Mouse (Mus musculus) left cerebral cortex, adult 18-20 months (tissue): ENCODE measurements at regions not wholly inside any gene's neighbourhood (a gene's known extent, or its start where the extent isn't known, plus 50 kb on each side); places are given as distances from the start of the nearest gene placed in this dataset.
A peak's percentile ranks its signal among the peaks of the same experiment; 100 is the strongest.

Source experiments
- DNase-seq, 2 experiments: peaks; one replicate each; pipeline ENCODE4 v3.0.0; 2021 to 2022; ENCODE audit warnings: low spot score in 2 of 2, mixed read lengths in 1 of 2

GRCm38 (mm10) chr1:90288892-90289731 is 85.3 kb downstream of the Ackr3 start:
- no peak for DNase-seq

GRCm38 (mm10) chr1:90289732-90290215 is 86.0 kb downstream of the Ackr3 start:
- DNase-seq = no peak

DNA sequence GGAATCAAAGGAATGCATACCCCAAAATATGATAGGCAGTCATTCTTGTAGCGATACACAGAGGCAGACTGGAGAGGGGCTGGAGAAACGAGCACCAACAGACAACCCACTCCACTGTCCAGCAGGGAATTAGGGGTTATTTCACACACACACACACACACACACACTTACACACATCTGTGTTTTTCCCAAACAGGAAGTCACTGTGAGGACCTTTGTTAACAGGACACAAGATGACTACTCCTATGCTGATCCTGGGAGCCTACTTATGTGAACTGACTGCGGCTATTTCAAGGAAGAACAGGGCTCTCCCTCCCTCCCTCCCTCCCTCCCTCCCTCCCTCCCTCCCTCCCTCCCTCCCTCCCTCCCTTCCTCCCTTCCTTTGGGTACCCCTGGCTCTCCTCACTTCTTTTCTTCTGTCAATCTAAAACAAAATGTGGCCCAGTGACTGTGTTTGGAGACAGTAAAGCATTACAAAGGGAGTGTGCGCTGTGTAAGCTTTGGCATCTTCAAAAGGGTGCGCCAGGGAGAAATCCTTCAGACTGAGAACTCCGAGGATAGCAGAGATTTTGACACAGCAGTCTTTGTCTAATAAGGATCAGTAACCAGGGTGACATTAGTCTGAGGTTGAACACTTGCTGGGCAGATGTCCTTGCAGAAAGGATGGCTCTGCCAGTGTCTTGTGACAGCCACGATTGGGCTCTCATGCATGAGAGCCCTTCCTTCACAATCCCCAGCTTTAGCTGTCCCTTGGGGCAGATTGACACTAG is 86.8 kb downstream of the Ackr3 start:
- no peak for DNase-seq

- DNase-seq = no peak
Measured at GRCm38 (mm10) chr1:90291256-90291655, 87.5 kb downstream of the Ackr3 start.

DNA sequence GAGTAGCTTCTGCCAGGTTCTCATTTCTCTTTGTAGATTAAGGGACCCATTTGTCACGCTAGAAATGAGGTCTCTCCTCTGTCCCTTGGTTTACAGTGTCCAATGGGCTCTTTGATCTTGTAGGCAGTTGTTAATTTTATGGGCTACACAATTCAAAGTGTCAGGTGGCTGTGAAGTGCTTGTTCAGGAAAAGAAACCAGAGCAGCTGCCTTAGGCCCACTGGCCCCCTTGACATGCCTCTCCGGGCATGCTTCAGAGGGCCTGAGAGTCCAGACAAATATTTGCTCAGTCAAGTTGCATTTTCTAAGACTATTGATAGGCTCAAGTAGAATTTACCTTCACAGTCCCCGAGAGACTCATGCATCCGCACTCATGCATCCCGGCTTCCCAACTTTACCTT is 94.0 kb downstream of the Ackr3 start:
- no peak for DNase-seq

DNA sequence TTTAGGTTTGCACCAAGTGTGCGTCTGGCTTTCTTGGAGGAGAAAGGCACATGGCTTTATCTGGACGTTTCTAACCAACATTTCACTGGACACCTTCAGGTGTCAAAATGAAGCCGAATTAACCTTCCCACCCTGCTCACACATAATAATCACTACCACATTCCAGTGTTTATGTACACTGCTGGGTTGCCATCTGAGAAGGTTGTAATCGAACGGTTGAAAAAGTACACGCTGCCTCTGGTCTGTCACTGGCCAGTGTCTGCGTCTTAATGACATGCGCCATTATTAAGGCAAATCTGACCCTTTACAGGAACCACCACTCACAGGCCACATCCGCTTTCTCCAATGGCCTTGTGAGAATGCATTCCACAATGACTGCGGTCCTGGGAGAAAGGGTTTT is 96.4 kb downstream of the Ackr3 start:
- DNase-seq = no peak

- DNase-seq = no peak
Measured at GRCm38 (mm10) chr1:90304331-90304730, 100.6 kb downstream of the Ackr3 start.

- DNase-seq = no peak
Measured at GRCm38 (mm10) chr1:90311016-90311415, 107.2 kb downstream of the Ackr3 start.

DNA sequence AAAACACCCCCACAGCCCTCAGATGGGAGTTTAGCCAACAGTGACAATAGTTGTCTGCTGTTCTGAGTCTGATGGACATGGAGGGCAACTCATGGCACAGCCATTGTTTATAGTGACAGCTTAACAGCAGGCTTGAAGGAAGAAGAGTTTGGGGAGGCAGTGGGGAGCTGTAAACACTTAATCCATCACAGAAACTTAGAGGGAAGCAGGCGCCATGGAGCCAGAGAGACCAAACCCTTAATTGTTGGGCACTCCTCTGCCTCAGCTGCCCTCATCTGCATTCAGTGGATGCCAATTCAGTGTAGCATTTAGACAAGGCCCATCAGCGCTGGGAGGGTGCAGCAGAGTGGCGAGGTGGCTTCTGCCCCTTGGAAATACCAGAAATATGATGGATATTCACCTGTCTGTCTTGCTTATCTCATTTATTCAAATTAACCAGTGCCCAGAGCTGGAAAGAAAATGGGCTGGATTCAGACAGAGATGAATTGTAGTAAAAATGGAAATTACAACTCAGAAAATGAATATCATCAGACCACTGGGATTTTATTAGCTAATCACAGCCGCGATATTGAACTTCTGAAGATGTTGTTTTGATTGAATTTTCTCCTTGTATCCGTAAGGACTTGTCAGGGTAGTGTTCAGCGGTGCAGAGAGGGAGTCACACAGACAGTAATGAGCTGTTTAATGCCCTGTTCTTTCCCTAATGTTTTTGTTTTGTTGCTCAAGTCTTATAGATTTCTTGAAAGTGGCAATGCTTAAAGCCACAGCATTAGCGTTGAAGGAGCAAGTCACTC is 108.1 kb downstream of the Ackr3 start:
- no peak for DNase-seq

- DNase-seq = no peak
Measured at GRCm38 (mm10) chr1:90313750-90314359, 110.1 kb downstream of the Ackr3 start.

- DNase-seq = no peak
Measured at GRCm38 (mm10) chr1:90317902-90318301, 114.1 kb downstream of the Ackr3 start.

- no peak for DNase-seq
Measured at GRCm38 (mm10) chr1:90318502-90318901, 114.7 kb downstream of the Ackr3 start.

- DNase-seq = no peak
Measured at GRCm38 (mm10) chr1:90320518-90320917, 116.7 kb downstream of the Ackr3 start.

DNA sequence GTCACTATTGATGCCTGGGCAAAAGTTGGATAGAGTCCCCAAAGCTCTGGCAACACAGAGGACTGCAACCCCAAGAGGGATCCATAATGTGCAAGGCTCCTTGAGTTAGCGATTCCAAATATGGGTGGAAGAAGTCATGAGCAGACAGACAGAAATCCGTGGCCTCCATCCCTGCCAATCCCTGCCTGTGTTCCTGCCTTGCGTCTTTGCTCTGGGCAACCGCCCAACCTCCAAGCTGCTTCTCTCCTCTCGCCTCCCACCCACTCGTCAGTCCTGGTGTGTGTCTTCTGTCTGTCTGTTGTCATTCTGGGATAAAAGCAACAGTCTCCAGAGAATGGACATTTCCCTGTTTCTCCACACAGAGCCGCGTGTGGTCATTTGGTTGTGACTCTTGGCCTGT is 117.7 kb downstream of the Ackr3 start:
- DNase-seq = peak; percentile 10 to 32

GRCm38 (mm10) chr1:90327237-90327636 is 123.5 kb downstream of the Ackr3 start:
- no peak for DNase-seq

- no peak for DNase-seq
Measured at GRCm38 (mm10) chr1:90332531-90332930, 128.8 kb downstream of the Ackr3 start.

GRCm38 (mm10) chr1:90333676-90334430 is 130.1 kb downstream of the Ackr3 start:
- no peak for DNase-seq

- DNase-seq = no peak
Measured at GRCm38 (mm10) chr1:90335001-90335747, 131.4 kb downstream of the Ackr3 start.

- no peak for DNase-seq
Measured at GRCm38 (mm10) chr1:90337876-90338316, 134.1 kb downstream of the Ackr3 start.
